Mouse (Mus musculus) liver, embryonic 12.5 days (tissue): ENCODE data around the gene Grwd1. TPM values are rescaled to one million over a fixed set of nuclear protein-coding genes. Genes with fewer than 3 reads are reported as not detected.

Experiments
- ATAC-seq: fragments of 200-750 bp; cut with Nextera tagmentation; 2 replicates; pipeline ENCODE4 v1.8.0; 2017; ENCODE audit warnings: moderate number of reproducible peaks, mild to moderate bottlenecking, moderate library complexity
- H3K27ac ChIP-seq: fragments of 300-500 bp; sonication (generic); 2 replicates; pipeline ENCODE4 v1.5.1; 2016; ENCODE audit warnings: mild to moderate bottlenecking
- H3K27me3 ChIP-seq: fragments of 300-500 bp; sonication (generic); replicated peaks from 2 replicates; pipeline ENCODE4 v1.6.1; 2016; ENCODE audit warnings: mild to moderate bottlenecking, moderate library complexity
- H3K36me3 ChIP-seq: fragments of 300-500 bp; sonication (generic); 2 replicates; pipeline ENCODE4 v1.6.1; 2016; ENCODE audit warnings: mild to moderate bottlenecking, moderate library complexity
- H3K4me1 ChIP-seq: fragments of 300-500 bp; sonication (generic); 2 replicates; pipeline ENCODE4 v1.6.1; 2016
- H3K4me2 ChIP-seq: fragments of 300-500 bp; sonication (generic); 2 replicates; pipeline ENCODE4 v1.6.1; 2016; ENCODE audit warnings: mild to moderate bottlenecking, moderate library complexity
- H3K4me3 ChIP-seq: fragments of 300-500 bp; sonication (generic); 2 replicates; pipeline ENCODE4 v1.5.1; 2016; ENCODE audit warnings: mild to moderate bottlenecking, moderate library complexity
- H3K9ac ChIP-seq: fragments of 300-500 bp; sonication (generic); 2 replicates; pipeline ENCODE4 v1.6.1; 2016; ENCODE audit warnings: mild to moderate bottlenecking, moderate library complexity
- H3K9me3 ChIP-seq: fragments of 300-500 bp; sonication (generic); replicated peaks from 2 replicates; pipeline ENCODE4 v1.6.1; 2016; ENCODE audit warnings: mild to moderate bottlenecking, moderate library complexity
- WGBS: fragments of 180-500 bp; shearing (Covaris S2); methylation state at CpG from one replicate; pipeline ENCODE4 v1.1.7; 2016; ENCODE audit not compliant: insufficient replicate concordance; 5-methylcytosine and 5-hydroxymethylcytosine counted together
- polyA plus RNA-seq: library from polyadenylated mRNA; unstranded; fragments of >200 nt; fragmentation: Nextera tagmentation; extraction: Ambion mirVana; gene quantifications from 2 replicates; pipeline ENCODE4 v1.2.1, GENCODE M21; 2016

Gene Grwd1
- polyA plus RNA-seq, 1 experiment from 2014 or later: 67.0 TPM

DNA sequence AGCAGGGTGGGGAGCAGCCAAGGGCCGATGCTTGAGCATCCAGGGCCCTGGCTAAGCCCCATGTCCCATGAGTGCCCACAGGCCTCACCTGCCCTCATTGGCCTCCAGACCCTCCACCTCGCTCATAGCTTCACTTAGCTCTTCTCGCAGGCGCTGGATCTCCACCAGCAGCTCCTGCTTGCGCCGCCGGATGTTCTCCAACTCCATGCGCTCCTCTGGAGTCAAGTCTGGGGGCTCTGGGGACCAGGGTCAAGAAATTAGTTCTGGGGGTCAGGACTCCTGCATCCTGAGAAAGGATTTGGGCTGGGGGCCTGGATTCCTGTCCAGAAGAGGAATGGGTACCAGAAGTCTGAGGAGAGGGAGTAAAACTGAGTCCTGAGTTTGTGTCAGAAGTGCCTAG lies 17.8 kb downstream of the Grwd1 start:
- Histone ChIP-seq H3K9me3 (no peaks in the 10 kb centered on the region), H3K4me3 (peak overlapping the region; percentile 93), H3K27ac (no peak overlapping the region), H3K27me3 (no peaks in the 10 kb centered on the region), H3K4me1 (peaks cover 32% of the 10 kb centered on the region), H3K36me3 (peaks cover 51% of the 10 kb centered on the region), H3K9ac (peak overlapping the region; percentile 96), H3K4me2 (peak overlapping the region; percentile 93)
- 91% methylated on average over 8 of the region's 8 CpGs for WGBS
- no peak for ATAC-seq

DNA sequence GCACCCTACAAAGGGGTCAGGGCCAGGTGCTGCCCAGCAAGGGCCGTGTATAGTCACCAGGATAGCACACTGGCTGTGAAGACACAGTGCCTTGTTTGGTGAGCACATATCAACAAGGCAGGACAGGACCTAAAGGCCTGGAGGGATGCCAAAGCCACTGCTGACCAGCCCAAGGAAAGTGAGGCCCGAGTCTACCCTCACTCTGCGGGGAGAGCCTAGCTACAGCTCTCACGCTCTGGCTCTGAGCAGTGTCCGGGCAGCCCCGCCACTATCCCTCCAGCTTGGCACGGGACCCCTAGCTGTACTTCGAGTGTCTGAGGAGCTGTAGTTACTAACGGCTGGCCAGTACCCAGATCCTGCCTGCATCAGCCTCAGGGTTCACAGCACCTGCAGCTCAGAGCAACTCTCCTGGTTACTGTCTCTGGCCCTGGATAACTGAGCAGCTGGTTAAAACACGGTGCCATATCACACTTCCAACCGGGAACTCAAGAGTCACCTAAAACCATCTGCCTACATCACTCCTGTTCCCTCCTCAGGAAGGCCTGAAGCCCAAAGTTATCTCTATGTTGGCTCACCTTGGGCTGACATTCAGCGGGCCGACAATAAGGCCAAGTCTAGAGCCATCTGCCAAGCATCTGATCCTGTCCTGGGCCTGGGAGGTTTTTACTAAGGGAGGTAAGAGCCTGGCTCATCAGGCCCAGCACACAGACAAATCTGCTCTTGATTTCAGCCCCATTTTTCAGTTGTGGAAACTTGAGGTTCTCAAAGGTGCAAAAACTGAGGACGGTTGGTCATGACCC lies 21.3 kb downstream of the Grwd1 start:
- H3K27me3 ChIP-seq: no peaks in the 10 kb centered on the region
- H3K9ac ChIP-seq: no peak overlapping the region
- H3K4me2 ChIP-seq: no peak overlapping the region
- H3K9me3 ChIP-seq: no peaks in the 10 kb centered on the region
- H3K36me3 ChIP-seq: peaks cover 67% of the 10 kb centered on the region
- H3K4me1 ChIP-seq: peaks cover 23% of the 10 kb centered on the region
- H3K27ac ChIP-seq: no peak overlapping the region
- no peak overlapping the region for H3K4me3 ChIP-seq
- WGBS: 85% methylated on average over 14 of the region's 14 CpGs
- no peak for ATAC-seq

DNA sequence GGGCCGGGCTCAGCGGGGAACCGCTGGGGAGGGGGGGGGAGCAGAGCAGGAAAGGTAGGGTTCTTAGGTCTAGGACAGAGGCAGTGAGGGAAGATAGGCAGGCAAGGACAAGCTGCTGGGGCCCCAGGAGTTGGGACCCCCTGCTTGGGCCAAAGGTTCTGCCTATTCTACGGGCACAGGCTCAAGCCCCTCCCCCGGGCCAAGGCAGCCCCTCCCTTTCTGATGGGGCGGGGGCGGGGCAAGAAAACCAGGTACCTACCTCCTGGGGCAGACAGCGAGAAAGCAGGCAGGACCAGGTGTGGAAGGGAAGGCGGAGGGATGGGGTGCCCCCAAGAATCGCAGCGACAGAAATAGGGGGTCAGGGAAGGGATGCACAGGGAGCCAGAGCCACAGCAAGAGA lies 22.3 kb downstream of the Grwd1 start:
- no peaks in the 10 kb centered on the region for H3K9me3 ChIP-seq
- H3K4me1 ChIP-seq: peaks cover 21% of the 10 kb centered on the region
- 72% methylated on average over 11 of the region's 11 CpGs for WGBS
- no peaks in the 10 kb centered on the region for H3K27me3 ChIP-seq
- no peak overlapping the region for H3K4me3 ChIP-seq
- no peak for ATAC-seq
- no peak overlapping the region for H3K9ac ChIP-seq
- no peak overlapping the region for H3K27ac ChIP-seq
- H3K4me2 ChIP-seq: no peak overlapping the region
- peaks cover 67% of the 10 kb centered on the region for H3K36me3 ChIP-seq

DNA sequence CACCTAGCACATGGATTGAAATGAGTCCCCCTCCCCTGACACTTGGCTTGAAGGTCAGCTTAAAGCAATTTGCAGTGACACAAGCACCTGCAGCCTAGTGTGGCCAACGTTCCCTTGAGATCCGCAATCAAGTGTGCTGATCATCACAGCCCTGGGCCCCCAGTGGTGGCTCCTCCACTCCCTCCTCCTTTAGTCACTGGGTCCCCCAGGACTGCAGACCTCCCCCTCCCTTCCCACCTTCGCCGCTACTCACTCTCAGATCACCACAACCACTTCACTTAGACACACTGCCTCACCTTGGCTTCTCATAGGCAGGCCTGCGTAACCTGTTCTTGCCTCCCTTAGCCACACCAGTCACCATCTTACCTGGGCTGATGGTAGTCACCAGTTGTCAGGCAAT lies 24.8 kb downstream of the Grwd1 start:
- no peak overlapping the region for H3K4me3 ChIP-seq
- H3K27ac ChIP-seq: no peak overlapping the region
- H3K27me3 ChIP-seq: peaks cover 1% of the 10 kb centered on the region; the same call in 1 of the 2 replicates
- H3K9ac ChIP-seq: no peak overlapping the region
- peaks cover 46% of the 10 kb centered on the region for H3K36me3 ChIP-seq
- WGBS: 64% methylated on average over 5 of the region's 5 CpGs
- no peaks in the 10 kb centered on the region for H3K9me3 ChIP-seq
- ATAC-seq: no peak
- peaks cover 3% of the 10 kb centered on the region for H3K4me1 ChIP-seq
- no peak overlapping the region for H3K4me2 ChIP-seq

DNA sequence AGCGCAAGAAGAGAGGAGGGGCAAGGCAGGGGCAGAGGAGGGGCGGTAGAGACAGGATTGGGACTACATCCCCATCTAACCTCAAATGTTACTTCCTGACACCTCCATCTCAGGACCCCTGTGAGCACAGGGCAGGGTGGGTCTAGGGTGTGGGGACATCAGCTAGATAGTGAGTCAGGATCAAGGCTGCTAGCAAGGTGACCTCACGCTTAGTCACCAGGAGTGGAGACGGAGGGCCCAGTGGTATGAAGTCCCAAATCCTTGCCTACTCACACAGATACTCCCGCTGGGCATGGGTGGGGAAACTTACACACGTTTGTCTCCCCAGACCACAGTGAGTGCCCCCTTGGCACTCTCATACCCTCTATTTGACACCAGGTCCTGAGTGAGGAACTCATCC lies 28.2 kb downstream of the Grwd1 start:
- Histone ChIP-seq H3K4me3 (no peak overlapping the region), H3K9ac (no peak overlapping the region), H3K9me3 (no peaks in the 10 kb centered on the region), H3K27ac (no peak overlapping the region), H3K36me3 (peaks cover 12% of the 10 kb centered on the region), H3K27me3 (peaks cover 35% of the 10 kb centered on the region), H3K4me2 (no peak overlapping the region), H3K4me1 (peaks cover 31% of the 10 kb centered on the region)
- 68% methylated on average over 5 of the region's 6 CpGs for WGBS
- no peak for ATAC-seq

DNA sequence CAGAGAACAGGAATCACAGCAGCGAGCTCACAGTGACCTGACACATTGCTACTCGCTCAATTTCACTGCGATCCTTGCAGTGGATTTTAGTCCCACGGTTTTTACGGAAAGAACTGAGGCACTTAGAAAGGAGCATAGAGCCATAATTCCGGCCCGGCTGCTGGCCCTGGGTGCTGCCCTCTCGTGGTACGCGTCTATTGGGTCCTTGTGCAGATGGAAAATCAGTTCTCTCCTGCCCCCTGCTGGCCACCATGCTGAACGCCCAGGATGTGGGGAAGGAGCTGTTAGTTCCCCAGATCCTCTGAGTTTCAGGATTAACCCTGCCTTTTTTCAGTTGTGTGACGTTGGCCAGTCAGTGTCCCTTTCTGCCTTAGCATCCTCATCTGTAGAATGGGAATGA lies 29.4 kb downstream of the Grwd1 start:
- ATAC-seq: peak; percentile 27; the same call in 1 of the 2 replicates
- peaks cover 43% of the 10 kb centered on the region for H3K4me1 ChIP-seq
- H3K27ac ChIP-seq: no peak overlapping the region
- peak overlapping the region; percentile 32; the same call in 1 of the 2 replicates for H3K9ac ChIP-seq
- no peaks in the 10 kb centered on the region for H3K9me3 ChIP-seq
- 0 out of 2 replicates have a peak, but pooled peaks cover under 1% of the 10 kb centered on the region for H3K36me3 ChIP-seq
- peaks cover 47% of the 10 kb centered on the region for H3K27me3 ChIP-seq
- 1% methylated on average over 12 of the region's 12 CpGs for WGBS
- peak overlapping the region; percentile 43 for H3K4me3 ChIP-seq
- H3K4me2 ChIP-seq: peak overlapping the region; percentile 73

DNA sequence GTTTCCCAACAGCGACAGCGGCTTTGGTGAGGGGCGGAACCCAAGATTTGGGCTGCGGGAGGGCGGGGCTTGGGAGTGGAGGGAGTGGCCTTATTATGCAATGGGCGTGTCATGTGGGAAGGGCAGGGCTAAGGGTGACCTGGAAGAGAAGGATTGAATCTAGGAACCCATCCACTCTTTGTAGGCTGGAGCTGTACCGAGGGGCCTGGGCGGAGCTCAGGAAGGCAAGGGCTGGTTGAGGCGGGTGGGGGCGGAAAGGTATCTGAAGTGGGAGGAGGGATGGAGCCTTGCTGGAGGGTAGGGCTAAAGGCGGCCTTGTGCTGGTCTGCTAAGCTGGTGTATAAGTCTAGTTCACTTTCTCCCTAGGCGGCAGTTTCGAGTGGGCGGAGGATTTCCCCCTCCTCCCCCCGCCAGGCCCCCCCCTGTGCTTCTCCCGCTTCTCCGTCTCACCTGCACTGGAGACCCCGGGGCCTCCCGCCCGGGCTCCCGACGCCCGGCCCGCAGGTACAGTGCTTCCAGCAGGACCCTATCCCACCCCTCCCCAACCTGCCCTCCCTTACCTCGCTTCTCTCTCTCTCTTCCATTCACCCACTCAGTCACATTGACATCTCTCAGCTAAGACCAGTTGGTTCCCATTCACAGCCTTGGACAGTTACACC lies 30.1 kb downstream of the Grwd1 start:
- 3% methylated on average over 22 of the region's 25 CpGs for WGBS
- Histone ChIP-seq H3K27ac (no peak overlapping the region), H3K4me3 (peak overlapping the region; percentile 43), H3K4me1 (peaks cover 49% of the 10 kb centered on the region), H3K36me3 (no peaks in the 10 kb centered on the region), H3K4me2 (peak overlapping the region; percentile 73), H3K27me3 (peaks cover 54% of the 10 kb centered on the region), H3K9ac (peak overlapping the region; percentile 32), H3K9me3 (no peaks in the 10 kb centered on the region)
- peak; percentile 62 for ATAC-seq

DNA sequence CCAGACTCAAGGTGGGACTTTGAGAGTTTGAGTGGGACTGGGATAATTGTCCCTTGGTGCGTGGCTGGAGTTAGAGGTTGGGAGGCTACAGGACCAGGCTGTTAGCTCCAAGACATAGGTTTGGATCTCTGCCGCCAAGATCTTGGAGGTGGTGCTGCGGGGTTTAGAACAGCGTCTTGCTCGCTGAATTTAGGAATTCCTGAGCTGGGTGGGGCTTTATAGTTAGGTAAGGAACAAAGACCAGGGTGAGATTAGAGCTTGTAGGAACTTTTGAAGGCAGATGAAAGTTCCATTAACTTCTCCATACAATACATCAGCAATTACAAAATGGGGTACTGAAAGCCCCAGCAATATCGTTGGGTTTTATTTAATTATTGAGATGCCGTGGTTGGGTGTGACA lies 30.7 kb downstream of the Grwd1 start:
- Histone ChIP-seq H3K9ac (no peak overlapping the region), H3K27me3 (peaks cover 60% of the 10 kb centered on the region), H3K36me3 (no peaks in the 10 kb centered on the region), H3K4me2 (peak overlapping the region; percentile 73), H3K27ac (no peak overlapping the region), H3K4me1 (peaks cover 50% of the 10 kb centered on the region), H3K4me3 (peak overlapping the region; percentile 43), H3K9me3 (no peaks in the 10 kb centered on the region)
- WGBS: 30% methylated on average over 7 of the region's 7 CpGs
- no peak for ATAC-seq

DNA sequence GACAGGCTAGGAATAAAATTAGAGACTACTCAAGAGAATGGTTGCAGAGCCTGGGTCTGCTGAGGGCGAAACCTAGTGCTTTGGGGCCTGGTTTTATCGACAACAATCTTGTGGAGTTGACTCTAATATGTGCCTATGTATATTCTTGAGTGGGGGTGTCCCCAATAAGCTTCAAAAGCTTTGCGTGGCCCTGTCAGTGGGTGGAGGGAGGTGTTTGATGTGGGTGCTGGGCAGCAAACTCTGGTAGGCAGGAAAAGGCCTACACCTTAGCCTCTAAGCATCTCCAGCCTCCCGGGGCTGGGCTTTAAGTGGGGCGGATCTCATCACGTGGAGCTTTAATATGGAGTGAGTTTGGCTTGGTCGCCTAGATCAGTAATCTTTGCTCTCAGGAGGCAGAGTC lies 31.8 kb downstream of the Grwd1 start:
- 42% methylated on average over 7 of the region's 7 CpGs for WGBS
- peaks cover 50% of the 10 kb centered on the region for H3K4me1 ChIP-seq
- H3K9ac ChIP-seq: no peak overlapping the region
- peak overlapping the region; percentile 57; the same call in 1 of the 2 replicates for H3K4me3 ChIP-seq
- H3K4me2 ChIP-seq: peak overlapping the region; percentile 84
- H3K9me3 ChIP-seq: no peaks in the 10 kb centered on the region
- ATAC-seq: no peak
- H3K36me3 ChIP-seq: no peaks in the 10 kb centered on the region
- no peak overlapping the region for H3K27ac ChIP-seq
- peaks cover 71% of the 10 kb centered on the region for H3K27me3 ChIP-seq

DNA sequence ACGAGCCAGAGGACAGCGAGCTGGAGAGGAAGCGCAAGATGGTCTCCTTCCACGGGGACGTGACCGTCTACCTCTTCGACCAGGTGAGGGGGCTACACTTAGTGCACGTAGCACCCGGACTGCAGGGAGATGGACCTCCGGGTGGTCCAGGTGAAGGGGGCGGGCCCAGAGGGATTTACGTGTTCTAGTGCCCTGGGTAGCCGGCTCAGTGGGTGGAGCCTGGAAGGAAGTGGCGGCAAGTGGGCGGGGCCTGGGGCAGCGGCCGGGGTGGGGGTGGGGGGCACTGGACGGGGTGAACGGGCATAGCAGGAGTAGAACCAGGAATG lies 32.3 kb downstream of the Grwd1 start:
- H3K4me2 ChIP-seq: peak overlapping the region; percentile 84
- no peaks in the 10 kb centered on the region for H3K36me3 ChIP-seq
- H3K9me3 ChIP-seq: no peaks in the 10 kb centered on the region
- no peak overlapping the region for H3K27ac ChIP-seq
- peaks cover 76% of the 10 kb centered on the region for H3K27me3 ChIP-seq
- ATAC-seq: no peak
- H3K9ac ChIP-seq: peak overlapping the region; percentile 49
- peak overlapping the region; percentile 57 for H3K4me3 ChIP-seq
- WGBS: 2% methylated on average over 19 of the region's 19 CpGs
- peaks cover 50% of the 10 kb centered on the region for H3K4me1 ChIP-seq

DNA sequence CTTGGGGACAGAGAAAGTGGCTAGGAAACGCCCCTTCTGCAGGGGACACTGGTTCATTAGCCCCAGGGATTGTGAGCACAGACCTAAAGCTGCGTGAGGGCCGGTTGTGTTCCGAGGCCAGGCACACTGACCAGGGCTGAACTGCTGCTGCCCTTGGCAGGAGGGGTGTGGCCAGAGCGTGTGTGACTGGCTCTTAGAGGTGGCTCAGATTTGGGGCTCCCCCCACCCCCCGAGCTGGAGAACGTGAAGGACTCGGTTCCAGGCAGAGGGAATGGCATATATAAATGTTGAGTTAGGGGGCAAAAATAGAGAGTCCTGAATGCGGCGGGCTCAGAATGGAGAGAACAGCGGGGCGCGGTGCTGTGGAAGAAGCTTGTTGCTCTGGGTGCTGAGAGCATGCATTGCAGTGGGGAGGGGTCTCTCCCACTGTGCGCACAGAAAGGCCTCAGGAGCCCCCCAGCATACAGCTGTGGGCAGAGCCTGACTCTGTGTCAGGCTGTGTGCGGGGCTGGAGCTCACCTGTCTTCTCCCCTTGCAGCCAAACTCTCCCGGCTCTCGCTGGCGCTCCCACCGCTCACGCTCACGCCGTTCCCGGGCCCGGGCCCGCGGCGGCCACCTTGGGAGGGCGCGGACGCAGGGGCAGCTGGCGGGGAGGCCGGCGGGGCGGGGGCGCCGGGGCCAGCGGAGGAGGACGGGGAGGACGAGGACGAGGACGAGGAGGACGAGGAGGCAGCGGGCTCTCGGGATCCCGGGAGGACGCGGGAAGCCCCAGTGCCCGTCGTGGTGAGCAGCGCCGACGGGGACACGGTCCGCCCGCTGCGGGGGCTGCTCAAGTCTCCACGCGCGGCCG lies 32.9 kb downstream of the Grwd1 start:
- H3K27me3 ChIP-seq: peaks cover 82% of the 10 kb centered on the region
- H3K9me3 ChIP-seq: no peaks in the 10 kb centered on the region
- ATAC-seq: no peak
- peak overlapping the region; percentile 84 for H3K4me2 ChIP-seq
- H3K4me3 ChIP-seq: peak overlapping the region; percentile 57
- peak overlapping the region; percentile 52 for H3K9ac ChIP-seq
- no peaks in the 10 kb centered on the region for H3K36me3 ChIP-seq
- 3% methylated on average over 58 of the region's 60 CpGs for WGBS
- peaks cover 50% of the 10 kb centered on the region for H3K4me1 ChIP-seq
- H3K27ac ChIP-seq: peak overlapping the region; percentile 60; the same call in 1 of the 2 replicates
